Mouse (Mus musculus) liver, adult 2 months (tissue): Measurements from ENCODE around the gene F830045P16Rik. TPM values are rescaled to one million over a fixed set of nuclear protein-coding genes. Genes with fewer than 3 reads are reported as not detected.

Experiments used
- DNase-seq: peaks from one replicate; pipeline ENCODE4 v3.0.0-alpha.2; 2011; ENCODE audit warnings: low read depth, low spot score; ENCODE audit errors: extremely low read depth
- H3K27ac ChIP-seq: fragments of 200-500 bp; replicated peaks from 2 replicates; pipeline ENCODE4 v1.5.1; 2012; ENCODE audit warnings: low read depth, mild to moderate bottlenecking, control low read depth, inconsistent platforms, low read length; ENCODE audit not compliant: insufficient read depth
- H3K27me3 ChIP-seq: fragments of 200-500 bp; 2 replicates; pipeline ENCODE4 v1.6.1; 2012; ENCODE audit warnings: mild to moderate bottlenecking, moderate library complexity, low read length, inconsistent platforms; ENCODE audit not compliant: control insufficient read depth, insufficient read depth
- H3K36me3 ChIP-seq: fragments of 200-500 bp; 2 replicates; pipeline ENCODE4 v1.6.1; 2012; ENCODE audit warnings: low read length, inconsistent platforms; ENCODE audit not compliant: control insufficient read depth, insufficient read depth
- H3K4me1 ChIP-seq: fragments of 200-500 bp; 2 replicates; pipeline ENCODE4 v1.6.1; 2011; ENCODE audit warnings: low read length; ENCODE audit not compliant: control insufficient read depth, insufficient read depth
- H3K4me3 ChIP-seq: fragments of 200-500 bp; 2 replicates; pipeline ENCODE4 v1.5.1; 2011; ENCODE audit warnings: low read depth, mild to moderate bottlenecking, control low read depth, low read length, moderate library complexity; ENCODE audit not compliant: insufficient read depth
- H3K79me2 ChIP-seq: fragments of 200-500 bp; 2 replicates; pipeline ENCODE4 v1.6.1; 2012; ENCODE audit warnings: inconsistent platforms, mild to moderate bottlenecking, low read length, moderate library complexity; ENCODE audit not compliant: control insufficient read depth, insufficient read depth
- H3K9ac ChIP-seq: fragments of 200-500 bp; 2 replicates; pipeline ENCODE4 v1.6.1; 2012; ENCODE audit warnings: low read depth, mild to moderate bottlenecking, control low read depth, inconsistent platforms, low read length
- CTCF ChIP-seq: fragments of 200-500 bp; IDR thresholded peaks from 2 replicates; pipeline ENCODE4 v1.5.1; 2011; ENCODE audit warnings: low read depth, low read length, control low read depth
- POLR2A ChIP-seq: fragments of 200-500 bp; IDR thresholded peaks from 2 replicates; pipeline ENCODE4 v1.6.1; 2011; ENCODE audit warnings: low read length, control low read depth; ENCODE audit not compliant: insufficient read depth; ENCODE audit errors: extremely low read depth
- WGBS: fragments of 180-500 bp; shearing (Covaris S2); methylation state at CpG from one replicate; pipeline ENCODE4 v1.1.7; 2018; 5-methylcytosine and 5-hydroxymethylcytosine counted together
- polyA plus RNA-seq: library from polyadenylated mRNA; depleted of rRNA; stranded (reverse); fragments of >200 nt; gene quantifications from 2 replicates; pipeline ENCODE4 v1.2.3, GENCODE M21; 2012
- total RNA-seq: library from RNA; depleted of rRNA; stranded (reverse); fragments of >200 nt; gene quantifications from 2 replicates; pipeline ENCODE4 v1.2.3, GENCODE M21; 2014

Gene F830045P16Rik
- total and polyA plus RNA-seq, 2 experiments = not detected

DNA sequence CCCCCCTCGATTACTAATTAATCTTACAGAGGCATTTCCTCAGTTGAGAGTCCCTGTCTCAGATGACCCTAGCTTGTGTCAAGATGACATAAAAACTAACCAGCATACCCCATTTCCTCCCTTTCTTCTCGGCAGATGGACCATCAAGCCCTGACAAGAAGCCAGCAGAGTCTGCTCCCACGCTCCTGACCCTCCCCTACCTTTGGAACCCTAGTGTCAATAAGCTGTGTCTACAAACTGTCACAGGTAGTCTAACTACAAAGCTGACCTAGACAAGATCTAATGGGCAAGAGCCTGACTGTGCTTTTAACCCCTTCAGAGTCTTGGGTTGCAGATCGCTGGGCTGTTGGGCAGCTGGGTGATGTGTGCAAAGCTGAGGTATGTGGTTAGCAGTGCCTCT, 10.1 kb downstream of the F830045P16Rik start:
- Histone ChIP-seq H3K27ac (no peak overlapping the region), H3K9ac (no peak overlapping the region), H3K27me3 (no peaks in the 10 kb centered on the region), H3K4me1 (peaks cover 7% of the 10 kb centered on the region; the same call in 1 of the 2 replicates), H3K36me3 (no peaks in the 10 kb centered on the region), H3K79me2 (no peaks in the 10 kb centered on the region), H3K4me3 (no peak overlapping the region)
- DNase-seq = peak; percentile 17
- no peak for TF ChIP-seq CTCF
- 13% methylated on average over 4 of the region's 4 CpGs for WGBS

DNA sequence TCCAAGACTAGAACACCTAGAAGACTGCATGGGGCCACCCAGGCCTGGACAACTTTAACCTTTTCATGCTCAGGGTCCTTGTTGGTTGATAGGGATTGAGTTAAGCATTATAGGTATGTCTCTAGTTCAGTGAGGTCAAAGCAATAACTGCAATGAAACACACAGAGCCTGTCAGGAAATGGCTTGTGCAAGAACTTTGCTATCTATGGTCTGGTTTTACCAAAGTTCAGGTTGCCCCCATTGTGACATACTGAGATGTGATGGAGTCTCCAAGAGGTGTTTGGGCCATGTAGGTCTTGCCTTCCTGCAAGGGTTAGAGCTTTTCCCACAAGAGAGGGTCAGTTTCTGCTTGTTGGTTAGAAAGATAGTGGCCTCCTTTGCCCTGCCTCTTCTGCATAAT, 10.8 kb downstream of the F830045P16Rik start:
- Histone ChIP-seq H3K36me3 (no peaks in the 10 kb centered on the region), H3K4me3 (no peak overlapping the region), H3K27ac (no peak overlapping the region), H3K4me1 (peaks cover 5% of the 10 kb centered on the region; the same call in 1 of the 2 replicates), H3K79me2 (no peaks in the 10 kb centered on the region), H3K9ac (no peak overlapping the region), H3K27me3 (no peaks in the 10 kb centered on the region)
- no peak for TF ChIP-seq POLR2A
- no peak for TF ChIP-seq CTCF
- DNase-seq = no peak

DNA sequence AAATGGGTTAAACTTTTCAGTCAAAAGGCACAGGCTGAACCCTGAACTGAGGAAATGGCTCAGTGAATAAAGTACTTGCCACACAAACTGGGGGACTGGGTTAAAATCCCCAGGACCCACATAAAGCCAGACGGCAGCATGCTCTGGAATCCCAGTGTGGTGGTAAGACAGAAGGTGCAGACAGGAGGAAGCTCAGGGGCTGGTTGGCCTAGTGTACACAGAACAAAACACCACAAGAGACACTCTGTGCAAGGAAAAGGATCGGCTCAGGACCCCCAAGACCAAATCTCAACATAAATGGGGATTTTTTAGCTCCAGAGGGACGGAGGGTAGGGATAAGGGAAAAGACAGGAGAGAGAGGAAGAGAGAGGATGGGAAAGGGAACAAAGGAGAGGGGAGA, 17.9 kb downstream of the F830045P16Rik start:
- Histone ChIP-seq H3K36me3 (no peaks in the 10 kb centered on the region), H3K27me3 (no peaks in the 10 kb centered on the region), H3K4me3 (no peak overlapping the region), H3K9ac (no peak overlapping the region), H3K27ac (no peak overlapping the region), H3K79me2 (no peaks in the 10 kb centered on the region), H3K4me1 (peaks cover 6% of the 10 kb centered on the region; the same call in 1 of the 2 replicates)
- 91% methylated on average over 3 of the region's 3 CpGs for WGBS
- no peak for TF ChIP-seq CTCF
- no peak for TF ChIP-seq POLR2A
- no peak for DNase-seq

DNA sequence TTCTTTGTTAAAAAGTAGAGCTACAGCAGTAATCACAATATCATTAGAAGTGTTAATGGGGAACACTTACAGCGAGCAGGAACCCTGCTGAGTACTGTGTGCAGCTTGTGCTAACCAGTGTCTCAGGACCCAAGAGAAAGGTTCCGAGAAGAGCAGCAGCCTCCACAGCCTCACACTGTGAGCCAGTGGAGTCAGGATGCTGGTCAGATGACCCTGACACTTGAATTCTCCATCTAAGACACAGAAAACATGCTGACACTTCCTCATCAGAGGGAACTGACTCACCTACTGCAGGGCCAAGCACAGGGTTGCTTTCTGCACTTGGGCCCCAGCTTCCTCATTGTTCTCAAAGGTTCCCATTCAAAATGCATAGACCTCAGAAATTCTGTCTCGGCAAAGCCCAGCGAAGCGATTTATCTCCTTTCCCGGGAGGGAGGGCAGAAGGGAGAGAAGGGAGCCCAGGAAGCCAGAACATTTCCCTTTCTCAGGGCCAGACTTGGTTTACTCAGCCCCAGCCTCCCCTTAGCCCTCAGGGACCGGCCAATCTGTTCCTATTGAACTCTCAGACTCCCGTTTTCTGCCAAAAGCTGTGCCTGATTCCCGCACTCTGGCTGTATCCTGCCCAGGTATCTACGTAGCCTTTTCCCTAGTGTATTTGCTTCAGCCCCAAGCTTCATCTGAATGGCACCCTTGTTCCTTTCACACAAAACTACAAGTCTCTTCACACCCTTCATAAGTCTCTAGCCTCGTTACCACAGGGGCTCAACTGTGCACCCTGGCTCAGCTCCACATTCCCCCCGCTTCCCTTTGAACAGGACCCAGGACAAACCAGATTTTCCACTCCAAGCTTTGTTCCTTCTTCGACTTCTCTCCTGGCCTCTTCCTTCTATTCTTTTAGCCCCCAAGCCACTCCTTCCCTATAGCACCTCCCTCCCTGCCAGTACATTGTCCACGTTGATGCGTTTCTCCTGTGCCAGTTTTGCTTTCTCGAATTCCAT, 21.2 kb downstream of the F830045P16Rik start:
- Histone ChIP-seq H3K27me3 (no peaks in the 10 kb centered on the region), H3K9ac (no peak overlapping the region), H3K79me2 (no peaks in the 10 kb centered on the region), H3K4me3 (no peak overlapping the region), H3K36me3 (no peaks in the 10 kb centered on the region), H3K27ac (peak overlapping the region; percentile 84), H3K4me1 (peaks cover 6% of the 10 kb centered on the region; the same call in 1 of the 2 replicates)
- WGBS = 70% methylated on average over 16 of the region's 16 CpGs
- TF ChIP-seq CTCF (no peak), POLR2A (no peak)
- peak; percentile 32 for DNase-seq

DNA sequence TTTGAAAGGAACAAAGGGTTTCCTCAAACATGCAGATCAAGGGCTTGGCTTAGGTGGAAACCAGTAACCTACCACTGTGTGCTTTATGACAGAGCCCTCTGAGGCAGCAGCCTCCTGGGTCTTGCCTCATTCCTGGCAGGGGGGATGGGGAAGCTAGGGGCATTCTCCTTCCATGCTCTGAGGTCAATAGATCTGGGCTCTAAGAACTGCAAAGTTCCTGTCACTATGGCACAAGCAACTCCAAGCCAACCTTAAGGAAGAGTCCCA, 22.1 kb downstream of the F830045P16Rik start:
- DNase-seq = no peak
- Histone ChIP-seq H3K79me2 (no peaks in the 10 kb centered on the region), H3K27ac (peak overlapping the region; percentile 84), H3K4me3 (no peak overlapping the region), H3K27me3 (no peaks in the 10 kb centered on the region), H3K36me3 (no peaks in the 10 kb centered on the region), H3K9ac (no peak overlapping the region), H3K4me1 (peaks cover 6% of the 10 kb centered on the region; the same call in 1 of the 2 replicates)
- TF ChIP-seq POLR2A (no peak), CTCF (no peak)
